Mouse (Mus musculus) ES-E14 (cell line): ENCODE data around the gene Igf2bp3. TPM values are rescaled to one million over a fixed set of nuclear protein-coding genes. Genes with fewer than 3 reads are reported as not detected.

Source experiments
- DNase-seq: peaks from one replicate; pipeline ENCODE4 v3.0.0-alpha.2; 2013; ENCODE audit warnings: low read depth, low spot score
- H3K27ac ChIP-seq: 2 replicates; pipeline ENCODE4 v1.5.1; 2012; ENCODE audit warnings: low read depth, mild to moderate bottlenecking, low read length, moderate library complexity, mixed read lengths; ENCODE audit not compliant: poor library complexity, insufficient read depth, severe bottlenecking
- H3K36me3 ChIP-seq: 2 replicates; pipeline ENCODE4 v1.6.1; 2012; ENCODE audit warnings: mild to moderate bottlenecking, low read length, moderate library complexity, mixed read lengths; ENCODE audit not compliant: control insufficient read depth, poor library complexity, insufficient read depth, severe bottlenecking
- H3K4me1 ChIP-seq, 2 experiments: fragments of 150-350 bp in 1 of 2; sonication (generic) in 1 of 2; 2 replicates each; pipeline ENCODE4 v1.6.1; 2012; ENCODE audit warnings: low read length in 2 of 2, mild to moderate bottlenecking in 1 of 2, mixed read lengths in 1 of 2; ENCODE audit not compliant: control insufficient read depth in 2 of 2, insufficient read depth in 2 of 2, poor library complexity in 1 of 2
- H3K4me3 ChIP-seq, 2 experiments: fragments of 150-350 bp in 1 of 2; sonication (generic) in 1 of 2; 2 replicates each; pipeline ENCODE4 v1.5.1; 2012; ENCODE audit warnings: low read length in 2 of 2, low read depth in 1 of 2, mild to moderate bottlenecking in 1 of 2, mixed read lengths in 1 of 2; ENCODE audit not compliant: insufficient read depth in 1 of 2, poor library complexity in 1 of 2, severe bottlenecking in 1 of 2
- H3K9ac ChIP-seq: 2 replicates; pipeline ENCODE4 v1.6.1; 2012; ENCODE audit warnings: low read depth, mild to moderate bottlenecking, low read length, mixed read lengths; ENCODE audit not compliant: poor library complexity, insufficient read depth, severe bottlenecking
- H3K9me3 ChIP-seq: fragments of 150-350 bp; sonication (generic); 2 replicates; pipeline ENCODE4 v1.6.1; 2012; ENCODE audit warnings: low read depth, mild to moderate bottlenecking, low read length; ENCODE audit not compliant: control insufficient read depth, insufficient read depth
- CHD2 ChIP-seq: IDR thresholded peaks from 2 replicates; pipeline ENCODE4 v1.6.1; 2014; ENCODE audit warnings: mild to moderate bottlenecking, low read depth, low read length, inconsistent platforms
- HCFC1 ChIP-seq: IDR thresholded peaks from 2 replicates; pipeline ENCODE4 v1.6.1; 2012; ENCODE audit warnings: low read length, inconsistent platforms, borderline replicate concordance; ENCODE audit not compliant: insufficient read depth
- MAFK ChIP-seq: IDR thresholded peaks from 2 replicates; pipeline ENCODE4 v1.6.1; 2014; ENCODE audit warnings: mild to moderate bottlenecking, low read depth, low read length, inconsistent platforms; ENCODE audit not compliant: insufficient read depth
- ZC3H11A ChIP-seq: IDR thresholded peaks from 2 replicates; pipeline ENCODE4 v1.6.1; 2012; ENCODE audit warnings: low read depth, mild to moderate bottlenecking, inconsistent platforms, low read length, borderline replicate concordance
- ZNF384 ChIP-seq: IDR thresholded peaks from 2 replicates; pipeline ENCODE4 v1.6.1; 2012; ENCODE audit warnings: low read depth, low read length, inconsistent platforms
- in situ Hi-C, 2 experiments: fragments of 600-800 bp; cut with MboI; formaldehyde crosslinking; loops; one replicate each; pipeline ENCODE4 v1.15.1; 2025; ENCODE audit warnings: low sequenced_read_pairs in 2 of 2, inconsistent platforms in 1 of 2; ENCODE audit not compliant: unreplicated experiment in 2 of 2
- total RNA-seq: library from RNA; depleted of rRNA; stranded (reverse); fragments of 300-350 nt; gene quantifications from 2 replicates; pipeline ENCODE4 v1.2.3, GENCODE M21; 2012

Igf2bp3 gene
- total RNA-seq, 1 experiment, result 32.8 TPM

DNA sequence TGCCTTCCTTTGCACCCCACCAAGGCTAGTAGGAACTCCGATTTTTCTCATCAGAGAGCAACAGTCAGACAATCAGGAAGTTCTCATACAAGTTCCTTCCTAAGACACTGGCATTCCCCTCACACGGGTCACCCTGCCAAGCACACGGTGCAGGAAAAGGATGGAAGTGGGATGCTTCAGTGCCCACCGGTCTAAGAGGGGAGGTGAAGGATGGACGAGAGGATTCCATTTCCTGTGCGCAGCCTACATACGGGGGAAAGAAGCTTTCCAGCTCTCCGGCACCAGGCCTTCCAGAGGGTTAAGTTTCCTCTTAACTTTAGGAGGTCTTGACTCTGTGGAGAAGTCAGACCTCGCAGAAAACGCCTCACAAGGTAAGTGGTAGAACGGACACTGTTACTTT lies 50.1 kb downstream of the Igf2bp3 start:
- Histone ChIP-seq H3K27ac (no peak overlapping the region), H3K9me3 (no peaks in the 10 kb centered on the region), H3K9ac (peak overlapping the region; percentile 42; the same call in 1 of the 2 replicates), H3K4me3 (peak overlapping the region in 1 of 2 experiments; percentile 43; a peak in 3 of 4 replicates), H3K4me1 (peaks cover 5% of the 10 kb centered on the region in 2 experiments; a peak in 2 of 4 replicates), H3K36me3 (no peaks in the 10 kb centered on the region)
- TF ChIP-seq ZC3H11A (no peak), CHD2 (no peak), MAFK (no peak)
- DNase-seq, result no peak
- in situ Hi-C loops, result no loop called here

DNA sequence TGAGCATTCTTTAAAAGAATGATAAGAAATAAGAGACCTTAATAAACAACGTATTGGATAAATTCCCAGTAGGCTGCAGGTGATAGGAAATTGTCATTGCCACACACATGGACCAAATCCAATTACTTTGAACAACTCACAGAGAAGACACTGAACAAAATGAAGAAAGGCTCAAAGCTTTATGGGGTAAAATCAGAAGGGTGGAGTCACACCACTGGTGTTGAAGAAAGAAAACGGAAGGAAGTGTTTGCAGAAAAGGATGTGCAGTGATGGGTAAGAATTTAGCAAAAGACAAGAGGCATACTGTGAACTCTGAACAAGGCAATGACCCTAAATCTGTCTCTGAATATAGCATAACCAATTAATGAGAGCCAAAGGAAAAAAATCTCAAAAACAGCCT lies 54.8 kb downstream of the Igf2bp3 start:
- Histone ChIP-seq H3K36me3 (no peaks in the 10 kb centered on the region), H3K9me3 (no peaks in the 10 kb centered on the region), H3K4me1 (0 out of 4 replicates have a peak, but pooled peaks cover 0 to 2% of the 10 kb centered on the region in 2 experiments), H3K4me3 (no peak overlapping the region), H3K27ac (no peak overlapping the region), H3K9ac (no peak overlapping the region)
- no peak for DNase-seq
- in situ Hi-C loops, result no loop called here
- no peak for TF ChIP-seq HCFC1
- TF ChIP-seq ZC3H11A, result no peak
- TF ChIP-seq CHD2, result no peak
- TF ChIP-seq ZNF384, result no peak
- TF ChIP-seq MAFK, result no peak

- Histone ChIP-seq H3K4me1 (no peaks in the 10 kb centered on the region), H3K36me3 (no peaks in the 10 kb centered on the region), H3K9me3 (no peaks in the 10 kb centered on the region), H3K4me3 (no peak overlapping the region), H3K27ac (no peak overlapping the region), H3K9ac (no peak overlapping the region)
- DNase-seq, result no peak
- in situ Hi-C loops, result no loop called here
- no peak for TF ChIP-seq ZC3H11A
- no peak for TF ChIP-seq HCFC1
- TF ChIP-seq MAFK, result no peak
- no peak for TF ChIP-seq CHD2
- no peak for TF ChIP-seq ZNF384
Measured at GRCm38 (mm10) chr6:49156826-49157175, 58.0 kb downstream of the Igf2bp3 start.

DNA sequence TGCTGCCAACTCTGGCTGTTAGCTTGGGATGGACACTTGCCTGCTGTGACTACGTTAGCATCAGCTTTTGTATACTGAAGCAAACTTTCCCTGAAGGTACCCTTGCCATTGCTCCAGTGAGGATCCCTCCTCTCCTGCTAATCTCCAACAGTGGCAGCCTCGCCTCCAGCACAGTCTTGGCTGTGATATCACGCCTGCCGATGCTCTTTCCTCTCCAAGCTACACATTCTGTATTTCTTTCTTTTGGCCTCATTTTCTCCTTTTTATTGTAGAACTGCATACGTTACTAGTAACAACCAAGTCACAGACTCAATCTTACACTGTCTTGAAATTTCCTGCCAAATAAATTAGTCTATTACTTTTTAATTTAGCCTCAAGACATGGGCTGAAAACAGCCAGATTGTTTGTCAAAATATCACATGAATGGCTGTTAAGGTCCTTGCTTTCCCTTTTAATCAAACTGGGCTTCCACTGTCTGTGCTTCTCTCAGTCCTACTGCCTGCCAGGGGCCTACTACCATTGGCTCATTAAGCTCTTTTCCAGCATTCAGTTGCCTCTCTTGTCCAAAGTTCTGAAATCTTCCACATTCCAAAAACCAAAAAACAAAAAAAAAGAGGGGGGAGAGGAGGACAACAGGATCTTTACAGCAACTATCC lies 58.5 kb downstream of the Igf2bp3 start:
- H3K4me3 ChIP-seq, result no peak overlapping the region
- no peak overlapping the region for H3K9ac ChIP-seq
- no peaks in the 10 kb centered on the region for H3K4me1 ChIP-seq
- no peaks in the 10 kb centered on the region for H3K9me3 ChIP-seq
- no peak for DNase-seq
- no peaks in the 10 kb centered on the region for H3K36me3 ChIP-seq
- in situ Hi-C loops, result no loop called here
- TF ChIP-seq ZNF384, result no peak
- TF ChIP-seq MAFK, result no peak
- no peak for TF ChIP-seq ZC3H11A
- TF ChIP-seq CHD2, result no peak
- TF ChIP-seq HCFC1, result no peak
- no peak overlapping the region for H3K27ac ChIP-seq

GRCm38 (mm10) chr6:49151465-49151864 lies 63.3 kb downstream of the Igf2bp3 start:
- Histone ChIP-seq H3K9me3 (no peaks in the 10 kb centered on the region), H3K9ac (no peak overlapping the region), H3K36me3 (no peaks in the 10 kb centered on the region), H3K4me1 (0 out of 4 replicates have a peak, but pooled peaks cover 0 to 3% of the 10 kb centered on the region in 2 experiments), H3K27ac (no peak overlapping the region), H3K4me3 (no peak overlapping the region)
- in situ Hi-C loops, result no loop called here
- 0 out of 2 replicates have a peak, but pooled peaks have one; percentile 13 for TF ChIP-seq MAFK
- no peak for TF ChIP-seq HCFC1
- no peak for DNase-seq
